Mouse (Mus musculus) left cerebral cortex, adult 8-10 months (tissue): ENCODE measurements around the gene Itpr3. TPM values are rescaled to one million over a fixed set of nuclear protein-coding genes. Genes with fewer than 3 reads are reported as not detected.
A peak's percentile ranks its signal among the peaks of the same experiment; 100 is the strongest.

Experiments
- DNase-seq, 2 experiments: peaks; one replicate each; pipeline ENCODE4 v3.0.0; 2022; ENCODE audit warnings: low spot score in 2 of 2
- total RNA-seq, 4 experiments: library from RNA; stranded (reverse); gene quantifications; 2 replicates each; pipeline ENCODE4 v1.2.4; 2022

Gene Itpr3
- total RNA-seq, 4 experiments from 2014 or later, result 3.7 to 5.3 (median 3.8) TPM

- no peak for DNase-seq
These were observed 82.2 kb downstream of the Itpr3 start for GRCm38 (mm10) chr17:27139304-27139703.

- DNase-seq, result no peak
These were observed 83.2 kb downstream of the Itpr3 start for GRCm38 (mm10) chr17:27140262-27140661.

- DNase-seq, result no peak
These were observed 84.9 kb downstream of the Itpr3 start for GRCm38 (mm10) chr17:27141971-27142450.

GRCm38 (mm10) chr17:27144152-27144551 is 87.0 kb downstream of the Itpr3 start:
- no peak for DNase-seq

- no peak for DNase-seq
These were observed 89.3 kb downstream of the Itpr3 start for GRCm38 (mm10) chr17:27146323-27146923.

- no peak for DNase-seq
These were observed 93.8 kb downstream of the Itpr3 start for GRCm38 (mm10) chr17:27150871-27151270.

- DNase-seq, result no peak
These were observed 94.3 kb downstream of the Itpr3 start for GRCm38 (mm10) chr17:27151411-27151810.

- DNase-seq, result no peak
These were observed 96.0 kb downstream of the Itpr3 start for GRCm38 (mm10) chr17:27152976-27153723.

GRCm38 (mm10) chr17:27153773-27154193 is 96.7 kb downstream of the Itpr3 start:
- DNase-seq, result no peak

- DNase-seq, result no peak
These were observed 97.2 kb downstream of the Itpr3 start for GRCm38 (mm10) chr17:27154256-27154655.

GRCm38 (mm10) chr17:27154881-27155280 is 97.8 kb downstream of the Itpr3 start:
- DNase-seq, result no peak

- DNase-seq, result no peak
These were observed 98.6 kb downstream of the Itpr3 start for GRCm38 (mm10) chr17:27155752-27156151.

- DNase-seq, result no peak
These were observed 101.3 kb downstream of the Itpr3 start for GRCm38 (mm10) chr17:27158439-27158838.

GRCm38 (mm10) chr17:27159169-27159568 is 102.1 kb downstream of the Itpr3 start:
- no peak for DNase-seq

GRCm38 (mm10) chr17:27160905-27161304 is 103.8 kb downstream of the Itpr3 start:
- no peak for DNase-seq

- peak in 1 of 2 experiments; percentile 41 for DNase-seq
These were observed 108.1 kb downstream of the Itpr3 start for GRCm38 (mm10) chr17:27165054-27165773.

- no peak for DNase-seq
These were observed 109.8 kb downstream of the Itpr3 start for GRCm38 (mm10) chr17:27166901-27167300.

GRCm38 (mm10) chr17:27167545-27167944 is 110.4 kb downstream of the Itpr3 start, which contains the start of gene Ip6k3:
Gene Ip6k3, minus strand, starts transcription at chr17:27167795.
- DNase-seq, result no peak

- no peak for DNase-seq
These were observed 111.5 kb downstream of the Itpr3 start for GRCm38 (mm10) chr17:27168569-27168968.

GRCm38 (mm10) chr17:27169952-27170695 is 113.0 kb downstream of the Itpr3 start:
- DNase-seq, result no peak

GRCm38 (mm10) chr17:27171121-27171520 is 114.0 kb downstream of the Itpr3 start:
- DNase-seq, result no peak
